Mouse (Mus musculus): Measurements from ENCODE around the gene Fhl2. TPM values are rescaled to one million over a fixed set of nuclear protein-coding genes. Genes with fewer than 3 reads are reported as not detected.

Gene Fhl2
- total RNA-seq (2015; ENCODE audit: low replicate concordance), result not detected in 2 replicates
- 1.0 TPM in 1 of 2 replicates, not detected in the other for total RNA-seq (2017; ENCODE audit: low replicate concordance)

DNA sequence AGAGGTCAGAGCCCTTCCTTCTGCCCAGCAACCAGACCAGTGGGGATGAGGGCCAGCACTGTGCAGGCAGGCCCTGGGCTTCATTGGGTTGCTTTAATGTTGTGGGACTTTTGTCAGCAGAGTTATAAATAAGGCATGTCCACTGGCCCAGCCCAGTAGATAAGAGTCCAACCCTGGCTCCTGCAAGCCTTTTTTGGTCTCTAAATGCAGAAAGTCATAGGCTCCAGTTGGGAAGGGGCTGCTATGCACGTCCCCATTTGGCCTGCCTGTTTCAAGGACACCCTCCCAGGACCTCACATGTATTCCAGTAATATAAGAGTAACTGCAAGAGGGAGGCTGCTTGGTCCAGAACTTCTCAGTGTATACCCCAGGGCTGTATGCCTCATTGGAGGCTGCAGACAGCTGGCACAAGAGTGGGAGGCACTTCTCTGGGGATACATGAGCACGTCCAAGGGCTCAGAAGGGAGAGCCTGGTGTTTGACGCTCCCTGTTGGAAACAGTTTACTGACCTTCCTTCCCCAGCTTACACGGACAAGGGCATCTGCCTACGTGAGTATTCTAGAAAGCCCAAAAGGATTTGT is at the start of gene Fhl2:
Fhl2 (minus strand) TSS at position 324 of the 581 bp plus-strand sequence.
- ATAC-seq (replicated peaks; ENCODE audit: low FRiP score, poor library complexity, severe bottlenecking), result no peak

- no peak for ATAC-seq (replicated peaks; ENCODE audit: low FRiP score, poor library complexity, severe bottlenecking)
Observed at GRCm38 (mm10) chr1:43245014-43245413, 48.2 kb upstream of the Fhl2 start.

DNA sequence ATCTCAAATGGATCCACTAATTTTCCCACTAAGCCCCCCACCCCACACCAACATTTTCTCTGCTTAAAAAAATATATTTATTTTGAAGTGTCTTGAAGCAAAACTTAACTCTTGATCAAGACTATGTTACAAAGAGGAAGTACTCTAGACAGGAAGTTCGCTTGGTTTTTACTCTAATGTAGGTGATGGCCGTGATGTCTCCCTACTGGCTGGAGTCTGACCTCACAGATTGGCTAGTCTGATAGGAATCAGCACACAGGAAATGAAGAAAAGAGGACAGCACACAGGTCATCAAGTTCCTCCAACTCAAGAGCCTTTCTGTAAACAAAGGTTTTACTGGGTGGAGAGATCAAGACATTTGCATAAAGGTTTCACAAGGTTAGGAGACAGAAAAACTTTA is 44.4 kb upstream of the Fhl2 start:
- ATAC-seq (replicated peaks; ENCODE audit: low FRiP score, poor library complexity, severe bottlenecking), result no peak

DNA sequence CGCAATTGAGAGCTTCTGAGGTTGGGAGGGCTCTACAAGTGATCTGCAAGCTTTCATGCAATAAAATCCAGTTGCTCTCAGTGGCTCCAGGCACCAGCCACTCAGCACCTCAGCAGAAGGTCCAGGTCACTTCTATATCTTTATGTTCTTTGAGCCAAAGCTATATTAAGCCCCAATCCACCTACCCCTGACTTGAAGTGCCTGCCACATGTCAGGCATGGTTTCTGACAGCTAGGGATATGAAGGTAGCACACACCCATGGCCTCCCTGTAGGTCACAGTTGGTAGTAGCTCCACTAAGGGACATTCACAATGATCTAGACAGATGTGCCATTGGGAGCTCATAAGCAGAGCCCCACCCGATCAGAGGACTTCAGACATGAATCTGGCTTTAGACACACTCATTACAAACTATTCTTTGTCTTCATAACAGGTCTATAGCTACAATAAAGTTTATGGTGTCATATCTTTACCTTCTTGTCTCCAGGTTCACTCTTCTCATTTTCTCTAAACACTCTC is 43.1 kb upstream of the Fhl2 start:
- no peak for ATAC-seq (replicated peaks; ENCODE audit: low FRiP score, poor library complexity, severe bottlenecking)

GRCm38 (mm10) chr1:43238471-43238870 is 41.7 kb upstream of the Fhl2 start:
- no peak for ATAC-seq (replicated peaks; ENCODE audit: low FRiP score, poor library complexity, severe bottlenecking)

DNA sequence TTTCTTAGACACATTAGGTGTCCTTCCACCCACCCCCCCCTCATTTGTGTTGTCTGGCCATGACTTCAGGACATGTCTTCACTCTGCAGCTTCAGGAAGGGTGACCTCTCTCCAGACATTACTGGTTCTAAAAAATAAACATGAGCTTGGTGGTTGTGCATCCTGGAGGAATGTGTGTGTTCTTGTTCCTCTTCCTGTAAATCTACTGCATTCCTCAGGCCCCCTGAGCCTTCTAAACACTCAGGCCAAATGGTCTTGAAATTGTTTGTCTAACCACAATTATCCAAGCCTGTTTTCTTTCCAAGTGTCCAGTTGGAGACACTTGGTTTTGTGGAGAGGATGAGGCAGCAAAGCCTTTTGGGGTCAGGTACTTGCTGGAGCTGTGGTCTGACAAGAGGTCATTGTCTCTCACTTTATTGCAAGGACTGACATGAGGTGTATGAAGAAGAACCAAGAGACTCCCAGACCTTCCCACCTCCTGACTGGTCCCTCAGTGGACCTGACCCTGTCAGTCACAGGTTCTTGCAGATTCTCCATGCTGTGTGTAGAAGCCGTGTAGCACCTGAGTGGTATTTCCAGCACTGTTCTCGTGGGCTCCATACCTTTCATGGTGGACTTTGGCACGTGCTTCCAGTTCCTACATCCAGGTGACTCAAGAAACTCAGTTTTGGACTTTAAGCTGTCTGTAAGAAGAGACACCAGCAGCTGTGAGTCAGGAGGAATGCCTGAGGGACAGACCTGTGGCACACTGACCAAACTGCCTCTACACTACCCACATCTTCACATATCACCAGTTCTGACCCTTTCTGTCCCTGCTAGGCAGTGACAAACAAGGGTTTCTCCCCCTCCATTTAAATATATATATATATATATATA is 40.8 kb upstream of the Fhl2 start:
- no peak for ATAC-seq (replicated peaks; ENCODE audit: low FRiP score, poor library complexity, severe bottlenecking)

DNA sequence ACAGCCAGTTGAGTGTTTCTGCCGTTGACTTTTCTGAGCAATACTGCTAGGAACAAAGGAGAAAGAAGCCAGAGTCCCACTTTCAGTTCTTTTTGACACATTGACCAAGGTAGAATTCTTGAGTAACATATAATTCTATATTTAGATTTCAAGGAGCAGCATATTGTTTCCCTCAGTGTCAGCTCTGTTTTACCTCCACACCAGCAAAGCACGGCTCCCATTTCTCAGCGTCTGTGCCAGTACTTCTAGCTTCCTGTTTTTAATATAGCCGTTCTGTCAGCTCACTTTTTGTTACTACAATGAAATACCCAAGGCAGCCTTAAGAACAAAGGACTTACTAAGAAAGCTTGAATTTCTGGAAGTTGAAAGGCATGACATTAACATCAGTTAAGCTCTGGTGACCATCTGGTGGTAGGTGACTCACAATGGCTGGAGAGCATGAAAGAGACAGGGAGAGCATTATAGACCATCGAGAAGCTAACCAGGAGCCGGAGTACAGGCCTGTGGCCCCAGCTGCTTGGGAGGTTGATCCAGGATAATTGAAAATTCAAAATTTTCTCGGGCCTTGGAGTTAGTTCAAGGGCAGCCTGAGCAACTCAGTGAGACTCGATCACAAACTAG is 28.9 kb upstream of the Fhl2 start:
- ATAC-seq (replicated peaks; ENCODE audit: low FRiP score, poor library complexity, severe bottlenecking), result no peak

- no peak for ATAC-seq (replicated peaks; ENCODE audit: low FRiP score, poor library complexity, severe bottlenecking)
Observed at GRCm38 (mm10) chr1:43224943-43225342, 28.2 kb upstream of the Fhl2 start.

DNA sequence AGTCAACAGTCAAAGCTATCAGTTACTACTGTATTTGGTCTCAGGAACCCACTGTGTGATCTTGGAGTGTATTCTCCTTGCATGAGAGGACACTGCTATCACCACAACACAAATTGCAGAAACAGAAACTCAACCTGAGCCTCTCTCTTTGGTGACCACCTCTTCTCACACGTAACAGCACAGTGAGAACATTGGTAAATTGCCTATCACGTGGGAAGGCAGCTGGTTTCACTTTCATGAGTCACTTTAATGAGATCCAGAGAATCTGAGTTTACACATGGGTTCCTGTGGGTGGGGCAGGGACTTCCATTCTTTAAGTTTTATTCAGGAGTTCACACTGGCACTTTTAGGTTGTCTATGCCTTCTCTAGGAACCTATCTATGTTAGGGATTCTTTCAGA is 27.4 kb upstream of the Fhl2 start:
- ATAC-seq (replicated peaks; ENCODE audit: low FRiP score, poor library complexity, severe bottlenecking), result no peak

GRCm38 (mm10) chr1:43223097-43223496 is 26.3 kb upstream of the Fhl2 start:
- ATAC-seq (replicated peaks; ENCODE audit: low FRiP score, poor library complexity, severe bottlenecking), result no peak

DNA sequence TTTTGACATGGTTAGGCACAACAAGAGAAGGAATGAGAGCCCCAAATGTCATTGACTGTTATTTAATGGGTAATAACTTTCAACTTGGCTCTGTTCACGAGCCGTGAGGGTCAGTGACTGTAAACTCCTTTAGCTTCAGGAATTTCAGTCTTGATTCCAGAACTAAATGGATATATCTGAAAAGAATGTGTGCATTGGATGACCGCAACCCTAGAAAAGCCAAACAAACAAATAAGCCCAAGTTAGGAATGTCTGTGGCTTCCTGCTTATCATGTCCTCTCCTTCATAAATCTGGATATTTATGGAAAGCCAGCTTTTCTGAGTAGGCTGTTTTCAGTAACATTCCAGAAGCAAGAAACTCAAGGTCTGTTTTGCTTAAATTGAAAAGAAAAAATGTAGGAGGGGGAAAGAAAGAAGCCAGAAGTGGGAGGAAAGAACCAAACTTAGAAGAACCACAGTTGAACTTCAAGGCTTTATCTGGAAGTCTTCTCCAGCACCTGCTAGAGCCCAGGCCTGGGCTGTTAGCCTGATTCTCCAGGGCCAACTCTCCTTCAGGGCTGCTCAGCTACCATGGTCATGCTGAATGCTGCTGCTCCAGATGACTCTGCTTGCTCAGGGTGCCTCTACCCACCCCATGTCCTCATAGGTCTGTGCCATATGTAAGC is 21.4 kb upstream of the Fhl2 start:
- no peak for ATAC-seq (replicated peaks; ENCODE audit: low FRiP score, poor library complexity, severe bottlenecking)

DNA sequence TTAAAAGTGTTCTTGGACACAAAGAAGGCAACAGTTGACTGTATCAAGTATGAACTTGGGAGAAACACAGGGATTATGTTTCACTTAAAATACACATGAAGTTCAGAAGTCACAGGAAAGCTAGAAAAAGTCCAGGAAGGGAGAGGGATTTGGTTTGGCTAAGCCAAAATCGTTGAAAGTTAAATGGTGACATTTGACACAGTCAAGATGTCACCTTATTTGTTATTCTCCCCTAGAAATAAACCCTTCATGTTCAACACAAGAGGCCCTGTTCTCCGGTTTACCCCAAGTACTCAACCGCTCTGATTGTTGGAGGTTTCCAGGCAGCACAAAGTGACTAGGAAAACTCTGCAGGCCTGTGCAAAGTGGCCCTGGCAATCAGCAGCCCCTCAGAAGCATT is 18.8 kb upstream of the Fhl2 start:
- ATAC-seq (replicated peaks; ENCODE audit: low FRiP score, poor library complexity, severe bottlenecking), result no peak

DNA sequence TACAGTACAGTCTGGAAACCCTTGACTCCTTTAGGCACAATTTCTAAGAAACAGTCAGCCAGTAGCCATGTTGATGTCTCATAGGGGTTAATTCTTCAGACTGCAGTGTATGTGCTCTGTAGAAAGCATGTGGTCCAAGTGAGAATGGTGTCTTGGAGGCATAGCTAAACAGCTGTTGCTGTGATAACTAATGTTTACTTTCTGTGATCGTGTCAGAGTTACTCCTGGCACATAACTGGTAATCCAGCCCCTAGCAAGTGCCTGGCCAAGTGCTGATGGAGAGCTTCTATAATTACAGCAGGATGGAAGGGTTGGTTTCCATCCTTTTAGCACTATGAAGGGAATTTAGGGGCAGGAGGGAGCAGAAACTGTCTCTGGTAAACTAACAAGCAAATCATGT is 14.5 kb upstream of the Fhl2 start:
- ATAC-seq (replicated peaks; ENCODE audit: low FRiP score, poor library complexity, severe bottlenecking), result no peak

DNA sequence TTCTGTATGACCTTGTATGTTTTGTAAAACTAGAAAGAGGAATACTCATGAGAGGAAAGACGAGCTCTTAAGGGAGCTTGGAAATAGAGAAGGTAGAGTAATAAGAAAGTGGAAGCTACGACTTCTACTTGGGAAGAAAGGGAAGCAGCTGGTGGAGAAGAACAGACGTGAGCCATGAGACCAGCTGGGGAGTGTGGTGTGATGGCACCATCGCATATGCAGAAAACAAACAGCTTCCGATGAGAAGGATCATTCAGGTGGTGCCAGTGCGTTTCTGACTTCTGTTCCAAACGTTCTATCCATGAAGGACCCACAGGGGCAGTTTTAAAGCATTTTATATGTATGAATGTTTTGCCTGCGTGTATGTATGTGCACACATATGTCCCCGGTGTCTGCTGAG is 13.5 kb upstream of the Fhl2 start:
- ATAC-seq (replicated peaks; ENCODE audit: low FRiP score, poor library complexity, severe bottlenecking), result no peak

GRCm38 (mm10) chr1:43207147-43207546 is 10.4 kb upstream of the Fhl2 start:
- ATAC-seq (replicated peaks; ENCODE audit: low FRiP score, poor library complexity, severe bottlenecking), result no peak

DNA sequence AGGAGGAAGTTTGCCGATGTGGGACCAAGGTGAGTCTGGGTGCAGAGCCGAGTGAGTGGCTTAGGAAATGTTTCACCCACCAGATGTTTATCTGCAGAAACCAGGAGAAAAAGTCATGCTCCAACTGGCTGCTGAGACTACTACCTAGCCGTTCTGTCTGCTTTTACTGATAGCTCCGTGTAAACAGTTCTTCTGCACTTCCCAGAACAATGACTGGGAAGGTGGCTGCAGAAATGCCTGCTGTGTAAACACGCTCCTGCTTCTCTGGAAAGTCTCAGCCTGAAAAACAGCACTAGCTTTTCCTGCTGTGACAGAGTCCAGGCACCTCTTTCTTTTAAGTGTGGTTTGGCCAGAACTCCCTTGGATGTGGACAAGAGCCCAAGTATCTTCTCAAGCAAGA is 6.5 kb upstream of the Fhl2 start:
- no peak for ATAC-seq (replicated peaks; ENCODE audit: low FRiP score, poor library complexity, severe bottlenecking)

- no peak for ATAC-seq (replicated peaks; ENCODE audit: low FRiP score, poor library complexity, severe bottlenecking)
Observed at GRCm38 (mm10) chr1:43202226-43202625, 5.4 kb upstream of the Fhl2 start.

- no peak for ATAC-seq (replicated peaks; ENCODE audit: low FRiP score, poor library complexity, severe bottlenecking)
Observed at GRCm38 (mm10) chr1:43201796-43202195, 5.0 kb upstream of the Fhl2 start.

DNA sequence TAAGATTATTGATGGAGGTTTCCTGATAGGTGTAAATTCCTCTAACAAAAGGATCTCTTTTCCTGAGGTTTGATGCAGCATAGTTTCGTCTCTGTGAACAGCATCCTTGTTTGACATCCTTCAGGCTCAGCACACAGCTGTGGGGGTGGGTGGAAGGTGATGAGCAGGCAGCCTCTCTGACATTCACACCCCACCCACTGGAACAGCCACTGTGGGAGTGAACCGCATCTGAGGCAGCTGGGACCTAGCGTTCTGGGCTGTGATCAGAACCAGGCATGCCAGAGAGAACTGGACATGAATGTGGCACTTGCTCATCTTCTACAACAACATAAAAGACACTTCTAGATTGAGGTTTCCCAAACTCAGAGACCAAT is 3.1 kb upstream of the Fhl2 start:
- ATAC-seq (replicated peaks; ENCODE audit: low FRiP score, poor library complexity, severe bottlenecking), result no peak

- ATAC-seq (replicated peaks; ENCODE audit: low FRiP score, poor library complexity, severe bottlenecking), result no peak
Observed at GRCm38 (mm10) chr1:43199210-43199866, 2.6 kb upstream of the Fhl2 start.
